Mouse (Mus musculus): Measurements from ENCODE around the gene Zfpl1. TPM values are rescaled to one million over a fixed set of nuclear protein-coding genes. Genes with fewer than 3 reads are reported as not detected.

The Zfpl1 gene
- total and polyA plus RNA-seq, 3 experiments: 13.8 to 50.7 (median 15.6) TPM

- peak; percentile 94 to 96 for DNase-seq
- peak within 1 kb of the TSS; percentile 78 for H3K9ac ChIP-seq (ENCODE audit: low read depth, low read length)
- WGBS: under 1% methylated on average over 58 of the region's 58 CpGs
- peak within 1 kb of the TSS; percentile 87 for H3K27ac ChIP-seq
- H3K4me3 ChIP-seq: peak within 1 kb of the TSS; percentile 83
- no peaks in the 10 kb centered on the region for H3K79me2 ChIP-seq (replicated peaks; ENCODE audit: control insufficient read depth, insufficient read depth, low read length)
- H3K27me3 ChIP-seq (ENCODE audit: control insufficient read depth, insufficient read depth, low read length): no peaks in the 10 kb centered on the region
- H3K4me1 ChIP-seq (ENCODE audit: control insufficient read depth, insufficient read depth, low read length): peaks cover 8% of the 10 kb centered on the region
- TF ChIP-seq POLR2A (IDR thresholded peaks at IDR 0.05; ENCODE audit: insufficient read depth, low read depth, low read length) (peak; percentile 78), CTCF (IDR thresholded peaks at IDR 0.05) (peak; percentile 44), EP300 (IDR thresholded peaks at IDR 0.05; ENCODE audit: insufficient read depth, low read depth, low read length) (0 out of 2 replicates have a peak, but pooled peaks have one; percentile 34)
- peaks cover 4% of the 10 kb centered on the region for H3K36me3 ChIP-seq (ENCODE audit: control insufficient read depth, insufficient read depth, low read length)
- intact Hi-C loops (cut with DNase I): loop anchor here (1.0 kb wide), 1 partner anchor 16 kb away; the partner anchor contains the start of gene Vps51
Measured at GRCm38 (mm10) chr19:6061021-6061533, 23.7 kb downstream of the Zfpl1 start, which contains the start of gene Znhit2. Gene Znhit2 (plus strand): TSS chr19:6061192.

DNA sequence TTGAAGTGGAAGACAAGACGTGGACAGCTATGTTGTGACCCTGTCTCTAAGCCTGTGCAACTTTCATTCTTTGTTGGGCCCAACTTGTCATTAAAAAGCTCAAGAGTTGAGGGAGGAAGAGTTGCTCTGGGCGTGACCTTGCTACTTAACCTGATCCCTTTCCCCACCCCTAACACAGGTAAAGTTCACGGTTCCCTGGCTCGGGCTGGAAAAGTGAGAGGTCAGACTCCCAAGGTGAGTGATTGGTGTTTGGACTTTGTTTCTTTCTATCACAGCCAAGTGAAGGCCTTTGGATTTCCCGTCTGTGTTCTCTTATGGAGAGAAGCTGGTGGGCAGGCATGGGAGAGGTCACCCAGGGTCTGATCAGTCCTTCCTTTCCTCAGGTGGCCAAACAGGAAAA is 25.8 kb downstream of the Zfpl1 start:
- Histone ChIP-seq H3K4me3 (peak overlapping the region; percentile 98; the same call in 1 of the 2 replicates), H3K79me2 (replicated peaks; ENCODE audit: control insufficient read depth, insufficient read depth, low read length) (no peaks in the 10 kb centered on the region), H3K27ac (no peak overlapping the region), H3K36me3 (ENCODE audit: control insufficient read depth, insufficient read depth, low read length) (peaks cover 4% of the 10 kb centered on the region), H3K27me3 (ENCODE audit: control insufficient read depth, insufficient read depth, low read length) (no peaks in the 10 kb centered on the region), H3K9ac (ENCODE audit: low read depth, low read length) (no peak overlapping the region), H3K4me1 (ENCODE audit: control insufficient read depth, insufficient read depth, low read length) (peaks cover 8% of the 10 kb centered on the region)
- TF ChIP-seq CTCF (IDR thresholded peaks at IDR 0.05) (no peak), POLR2A (IDR thresholded peaks at IDR 0.05; ENCODE audit: insufficient read depth, low read depth, low read length) (no peak)
- WGBS: 85% methylated on average over 5 of the region's 5 CpGs
- no peak for DNase-seq
- intact Hi-C loops (cut with DNase I): loop anchor here (1.0 kb wide), 1 partner anchor 25 kb away; the partner anchor contains the start of genes Cdca5 and Zfpl1

- WGBS: 23% methylated on average over 5 of the region's 5 CpGs
- intact Hi-C loops (cut with DNase I): loop anchor here (1.0 kb wide), 1 partner anchor 26 kb away; the partner anchor contains the start of genes Cdca5 and Zfpl1
- peak overlapping the region; percentile 98 for H3K4me3 ChIP-seq
- no peak for DNase-seq
- peak overlapping the region; percentile 88 for H3K9ac ChIP-seq (ENCODE audit: low read depth, low read length)
- H3K36me3 ChIP-seq (ENCODE audit: control insufficient read depth, insufficient read depth, low read length): peaks cover 4% of the 10 kb centered on the region
- H3K79me2 ChIP-seq (replicated peaks; ENCODE audit: control insufficient read depth, insufficient read depth, low read length): no peaks in the 10 kb centered on the region
- no peak for TF ChIP-seq CTCF (IDR thresholded peaks at IDR 0.05)
- no peak for TF ChIP-seq POLR2A (IDR thresholded peaks at IDR 0.05; ENCODE audit: insufficient read depth, low read depth, low read length)
- no peak for TF ChIP-seq EP300 (IDR thresholded peaks at IDR 0.05; ENCODE audit: insufficient read depth, low read depth, low read length)
- peaks cover 8% of the 10 kb centered on the region for H3K4me1 ChIP-seq (ENCODE audit: control insufficient read depth, insufficient read depth, low read length)
- H3K27ac ChIP-seq: peak overlapping the region; percentile 74; the same call in 1 of the 2 replicates
- no peaks in the 10 kb centered on the region for H3K27me3 ChIP-seq (ENCODE audit: control insufficient read depth, insufficient read depth, low read length)
Measured at GRCm38 (mm10) chr19:6058513-6058912, 26.2 kb downstream of the Zfpl1 start.

GRCm38 (mm10) chr19:6057313-6058096 is 27.3 kb downstream of the Zfpl1 start, which contains the start of the genes Mrpl49 and Fau:
Gene Mrpl49 (minus strand): TSS chr19:6057785.
Gene Fau (plus strand): TSS chr19:6057844.
- under 1% methylated on average over 63 of the region's 63 CpGs for WGBS
- Histone ChIP-seq H3K79me2 (replicated peaks; ENCODE audit: control insufficient read depth, insufficient read depth, low read length) (no peaks in the 10 kb centered on the region), H3K4me1 (ENCODE audit: control insufficient read depth, insufficient read depth, low read length) (peaks cover 8% of the 10 kb centered on the region)

GRCm38 (mm10) chr19:6056696-6057095 is 28.1 kb downstream of the Zfpl1 start:
- 42% methylated on average over 4 of the region's 4 CpGs for WGBS
- peaks cover 3% of the 10 kb centered on the region for H3K4me1 ChIP-seq (ENCODE audit: control insufficient read depth, insufficient read depth, low read length)
- intact Hi-C loops (cut with DNase I): no loop called here
- no peaks in the 10 kb centered on the region for H3K79me2 ChIP-seq (replicated peaks; ENCODE audit: control insufficient read depth, insufficient read depth, low read length)
- H3K9ac ChIP-seq (ENCODE audit: low read depth, low read length): no peak overlapping the region
- no peak overlapping the region for H3K27ac ChIP-seq
- no peak for TF ChIP-seq CTCF (IDR thresholded peaks at IDR 0.05)
- no peak for TF ChIP-seq EP300 (IDR thresholded peaks at IDR 0.05; ENCODE audit: insufficient read depth, low read depth, low read length)
- TF ChIP-seq POLR2A (IDR thresholded peaks at IDR 0.05; ENCODE audit: insufficient read depth, low read depth, low read length): no peak
- no peak for DNase-seq
- peak overlapping the region; percentile 98 for H3K4me3 ChIP-seq
- H3K27me3 ChIP-seq (ENCODE audit: control insufficient read depth, insufficient read depth, low read length): no peaks in the 10 kb centered on the region
- peaks cover 4% of the 10 kb centered on the region for H3K36me3 ChIP-seq (ENCODE audit: control insufficient read depth, insufficient read depth, low read length)

More at GRCm38 (mm10) chr19:6057313-6058096, 27.3 kb downstream of the Zfpl1 start, which contains the start of the genes Mrpl49 and Fau:
- Histone ChIP-seq H3K9ac (ENCODE audit: low read depth, low read length) (peak within 1 kb of the TSS; percentile 88), H3K27me3 (ENCODE audit: control insufficient read depth, insufficient read depth, low read length) (no peaks in the 10 kb centered on the region), H3K4me3 (peak within 1 kb of the TSS; percentile 98), H3K27ac (peak within 1 kb of the TSS; percentile 74), H3K36me3 (ENCODE audit: control insufficient read depth, insufficient read depth, low read length) (peaks cover 4% of the 10 kb centered on the region)
- TF ChIP-seq EP300 (IDR thresholded peaks at IDR 0.05; ENCODE audit: insufficient read depth, low read depth, low read length): peak; percentile 19; the same call in 1 of the 2 replicates
- TF ChIP-seq CTCF (IDR thresholded peaks at IDR 0.05): no peak
- TF ChIP-seq POLR2A (IDR thresholded peaks at IDR 0.05; ENCODE audit: insufficient read depth, low read depth, low read length): peak; percentile 97
- intact Hi-C loops (cut with DNase I): loop anchor here (1.0 kb wide), 1 partner anchor 27 kb away; the partner anchor contains the start of genes Cdca5 and Zfpl1
- peak; percentile 99 for DNase-seq

All from heart, adult 2 months (tissue).